Mouse (Mus musculus): Measurements from ENCODE around the gene Cdkn1a. TPM values are rescaled to one million over a fixed set of nuclear protein-coding genes. Genes with fewer than 3 reads are reported as not detected.

Gene Cdkn1a
- polyA plus RNA-seq, 1 experiment from 2014 or later: 13.8 TPM

GRCm38 (mm10) chr17:29047697-29048514, 42.9 kb upstream of the Cdkn1a start:
- no peaks in the 10 kb centered on the region for H3K27me3 ChIP-seq (replicated peaks; ENCODE audit: control insufficient read depth, insufficient read depth, low read length)
- DNase-seq (ENCODE audit: low spot score) (no peak), ATAC-seq (replicated peaks; ENCODE audit: low FRiP score) (no peak)
- 63% methylated on average over 3 of the region's 3 CpGs for WGBS
- H3K27ac ChIP-seq (ENCODE audit: low read depth, low read length): no peak overlapping the region
- H3K36me3 ChIP-seq (ENCODE audit: control insufficient read depth, insufficient read depth, low read length): peaks cover 37% of the 10 kb centered on the region
- no peak overlapping the region for H3K4me2 ChIP-seq
- H3K4me1 ChIP-seq (replicated peaks; ENCODE audit: control insufficient read depth, insufficient read depth, low read length): peaks cover 14% of the 10 kb centered on the region
- H3K9ac ChIP-seq (ENCODE audit: low read depth, low read length): no peak overlapping the region
- H3K9me3 ChIP-seq (ENCODE audit: control insufficient read depth, low read length): no peaks in the 10 kb centered on the region
- H3K4me3 ChIP-seq (ENCODE audit: low read depth, low read length): no peak overlapping the region

GRCm38 (mm10) chr17:29048748-29049507, 41.8 kb upstream of the Cdkn1a start:
- H3K27ac ChIP-seq (ENCODE audit: low read depth, low read length): no peak overlapping the region
- ATAC-seq (replicated peaks; ENCODE audit: low FRiP score): peak; percentile 30; the same call in 1 of the 2 replicates
- DNase-seq (ENCODE audit: low spot score): peak; percentile 80
- H3K9ac ChIP-seq (ENCODE audit: low read depth, low read length): no peak overlapping the region
- H3K4me1 ChIP-seq (replicated peaks; ENCODE audit: control insufficient read depth, insufficient read depth, low read length): peaks cover 14% of the 10 kb centered on the region
- no peaks in the 10 kb centered on the region for H3K27me3 ChIP-seq (replicated peaks; ENCODE audit: control insufficient read depth, insufficient read depth, low read length)
- no peaks in the 10 kb centered on the region for H3K9me3 ChIP-seq (ENCODE audit: control insufficient read depth, low read length)
- 23% methylated on average over 13 of the region's 13 CpGs for WGBS
- peaks cover 29% of the 10 kb centered on the region for H3K36me3 ChIP-seq (ENCODE audit: control insufficient read depth, insufficient read depth, low read length)
- no peak overlapping the region for H3K4me3 ChIP-seq (ENCODE audit: low read depth, low read length)
- H3K4me2 ChIP-seq: no peak overlapping the region

GRCm38 (mm10) chr17:29049508-29049889, 41.3 kb upstream of the Cdkn1a start:
- Histone ChIP-seq H3K9me3 (ENCODE audit: control insufficient read depth, low read length) (no peaks in the 10 kb centered on the region), H3K4me1 (replicated peaks; ENCODE audit: control insufficient read depth, insufficient read depth, low read length) (peaks cover 14% of the 10 kb centered on the region), H3K27ac (ENCODE audit: low read depth, low read length) (no peak overlapping the region), H3K27me3 (replicated peaks; ENCODE audit: control insufficient read depth, insufficient read depth, low read length) (no peaks in the 10 kb centered on the region), H3K4me2 (0 out of 2 replicates have a peak overlapping the region, but pooled peaks have one; percentile 1), H3K9ac (ENCODE audit: low read depth, low read length) (no peak overlapping the region), H3K4me3 (ENCODE audit: low read depth, low read length) (no peak overlapping the region), H3K36me3 (ENCODE audit: control insufficient read depth, insufficient read depth, low read length) (peaks cover 23% of the 10 kb centered on the region)
- no peak for DNase-seq (ENCODE audit: low spot score)
- ATAC-seq (replicated peaks; ENCODE audit: low FRiP score): no peak
- 70% methylated on average over 5 of the region's 5 CpGs for WGBS

- 60% methylated on average over 7 of the region's 7 CpGs for WGBS
- DNase-seq (ENCODE audit: low spot score) (no peak), ATAC-seq (replicated peaks; ENCODE audit: low FRiP score) (no peak)
- Histone ChIP-seq H3K4me2 (0 out of 2 replicates have a peak overlapping the region, but pooled peaks have one; percentile 1), H3K4me3 (ENCODE audit: low read depth, low read length) (no peak overlapping the region), H3K36me3 (ENCODE audit: control insufficient read depth, insufficient read depth, low read length) (peaks cover 19% of the 10 kb centered on the region), H3K27ac (ENCODE audit: low read depth, low read length) (no peak overlapping the region), H3K9me3 (ENCODE audit: control insufficient read depth, low read length) (no peaks in the 10 kb centered on the region), H3K9ac (ENCODE audit: low read depth, low read length) (no peak overlapping the region), H3K4me1 (replicated peaks; ENCODE audit: control insufficient read depth, insufficient read depth, low read length) (peaks cover 14% of the 10 kb centered on the region), H3K27me3 (replicated peaks; ENCODE audit: control insufficient read depth, insufficient read depth, low read length) (no peaks in the 10 kb centered on the region)
Observed at GRCm38 (mm10) chr17:29049923-29050322, 40.9 kb upstream of the Cdkn1a start.

GRCm38 (mm10) chr17:29050791-29051190, 40.0 kb upstream of the Cdkn1a start:
- Histone ChIP-seq H3K27ac (ENCODE audit: low read depth, low read length) (no peak overlapping the region), H3K9ac (ENCODE audit: low read depth, low read length) (no peak overlapping the region), H3K4me1 (replicated peaks; ENCODE audit: control insufficient read depth, insufficient read depth, low read length) (peaks cover 14% of the 10 kb centered on the region), H3K27me3 (replicated peaks; ENCODE audit: control insufficient read depth, insufficient read depth, low read length) (no peaks in the 10 kb centered on the region), H3K4me2 (0 out of 2 replicates have a peak overlapping the region, but pooled peaks have one; percentile 12), H3K4me3 (ENCODE audit: low read depth, low read length) (no peak overlapping the region), H3K9me3 (ENCODE audit: control insufficient read depth, low read length) (no peaks in the 10 kb centered on the region), H3K36me3 (ENCODE audit: control insufficient read depth, insufficient read depth, low read length) (peaks cover 13% of the 10 kb centered on the region)
- DNase-seq (ENCODE audit: low spot score) (no peak), ATAC-seq (replicated peaks; ENCODE audit: low FRiP score) (no peak)
- 65% methylated on average over 14 of the region's 14 CpGs for WGBS

- 85% methylated on average over 6 of the region's 6 CpGs for WGBS
- Histone ChIP-seq H3K9me3 (ENCODE audit: control insufficient read depth, low read length) (no peaks in the 10 kb centered on the region), H3K4me1 (replicated peaks; ENCODE audit: control insufficient read depth, insufficient read depth, low read length) (peaks cover 21% of the 10 kb centered on the region), H3K27me3 (replicated peaks; ENCODE audit: control insufficient read depth, insufficient read depth, low read length) (no peaks in the 10 kb centered on the region), H3K9ac (ENCODE audit: low read depth, low read length) (no peak overlapping the region), H3K4me2 (no peak overlapping the region), H3K4me3 (ENCODE audit: low read depth, low read length) (no peak overlapping the region), H3K36me3 (ENCODE audit: control insufficient read depth, insufficient read depth, low read length) (no peaks in the 10 kb centered on the region), H3K27ac (ENCODE audit: low read depth, low read length) (no peak overlapping the region)
- no peak for ATAC-seq (replicated peaks; ENCODE audit: low FRiP score)
- DNase-seq (ENCODE audit: low spot score): no peak
Observed at GRCm38 (mm10) chr17:29053067-29053466, 37.7 kb upstream of the Cdkn1a start.

GRCm38 (mm10) chr17:29053841-29054240, 36.9 kb upstream of the Cdkn1a start:
- Histone ChIP-seq H3K27me3 (replicated peaks; ENCODE audit: control insufficient read depth, insufficient read depth, low read length) (no peaks in the 10 kb centered on the region), H3K36me3 (ENCODE audit: control insufficient read depth, insufficient read depth, low read length) (no peaks in the 10 kb centered on the region), H3K4me1 (replicated peaks; ENCODE audit: control insufficient read depth, insufficient read depth, low read length) (peaks cover 21% of the 10 kb centered on the region), H3K9me3 (ENCODE audit: control insufficient read depth, low read length) (no peaks in the 10 kb centered on the region), H3K9ac (ENCODE audit: low read depth, low read length) (no peak overlapping the region), H3K4me2 (no peak overlapping the region), H3K4me3 (ENCODE audit: low read depth, low read length) (no peak overlapping the region), H3K27ac (ENCODE audit: low read depth, low read length) (no peak overlapping the region)
- ATAC-seq (replicated peaks; ENCODE audit: low FRiP score) (no peak), DNase-seq (ENCODE audit: low spot score) (no peak)
- WGBS: 67% methylated on average over 7 of the region's 7 CpGs

GRCm38 (mm10) chr17:29054429-29054828, 36.3 kb upstream of the Cdkn1a start:
- DNase-seq (ENCODE audit: low spot score) (no peak), ATAC-seq (replicated peaks; ENCODE audit: low FRiP score) (no peak)
- Histone ChIP-seq H3K9ac (ENCODE audit: low read depth, low read length) (no peak overlapping the region), H3K27me3 (replicated peaks; ENCODE audit: control insufficient read depth, insufficient read depth, low read length) (no peaks in the 10 kb centered on the region), H3K4me2 (no peak overlapping the region), H3K27ac (ENCODE audit: low read depth, low read length) (no peak overlapping the region), H3K4me3 (ENCODE audit: low read depth, low read length) (no peak overlapping the region), H3K9me3 (ENCODE audit: control insufficient read depth, low read length) (no peaks in the 10 kb centered on the region), H3K36me3 (ENCODE audit: control insufficient read depth, insufficient read depth, low read length) (no peaks in the 10 kb centered on the region), H3K4me1 (replicated peaks; ENCODE audit: control insufficient read depth, insufficient read depth, low read length) (peaks cover 20% of the 10 kb centered on the region)
- 68% methylated on average over 6 of the region's 6 CpGs for WGBS

All from liver, embryonic 11.5 days (tissue).